26 mouse cellular contexts compared by ENCODE assay signal in genomic region chr2:173106409-173106808, GRCm38 (mm10). TPM values are rescaled to one million over a fixed set of nuclear protein-coding genes. Genes with fewer than 3 reads are reported as not detected.
"Had no signal": no experiment of that assay in that cellular context is flagged by ENCODE, and none has a peak within 500 bp of the region (broad histone marks: within the 10 kb centered on the region; RNA-seq: fewer than 3 reads in every experiment).

No protein-coding gene starts in this region.

- H3K27ac ChIP-seq: layer of hippocampus, adult 2 months; limb, embryonic 10.5 days; limb, embryonic 13.5 days; liver, embryonic 12.5 days; liver, embryonic 15.5 days; lung, embryonic 15.5 days; midbrain, embryonic 10.5 days; midbrain, embryonic 15.5 days; neural tube, embryonic 12.5 days; neural tube, embryonic 15.5 days; stomach, embryonic 15.5 days had no signal

- H3K4me3 ChIP-seq: layer of hippocampus, adult 2 months; limb, embryonic 10.5 days; limb, embryonic 13.5 days; liver, embryonic 12.5 days; liver, embryonic 15.5 days; lung, embryonic 15.5 days; megakaryocyte, embryonic 14.5 days; midbrain, embryonic 10.5 days; midbrain, embryonic 15.5 days; neural tube, embryonic 12.5 days; neural tube, embryonic 15.5 days; stomach, embryonic 15.5 days had no signal

- H3K9ac ChIP-seq: liver, embryonic 12.5 days; liver, embryonic 15.5 days; lung, embryonic 15.5 days; midbrain, embryonic 15.5 days; neural tube, embryonic 12.5 days; neural tube, embryonic 15.5 days; stomach, embryonic 15.5 days had no signal

- H3K9me3 ChIP-seq: limb, embryonic 10.5 days; limb, embryonic 13.5 days; liver, embryonic 12.5 days; liver, embryonic 15.5 days; lung, embryonic 15.5 days; midbrain, embryonic 10.5 days; midbrain, embryonic 15.5 days; neural tube, embryonic 12.5 days; neural tube, embryonic 15.5 days; stomach, embryonic 15.5 days had no signal

- H3K36me3 ChIP-seq: limb, embryonic 10.5 days; limb, embryonic 13.5 days; liver, embryonic 12.5 days; liver, embryonic 15.5 days; lung, embryonic 15.5 days; midbrain, embryonic 10.5 days; midbrain, embryonic 15.5 days; neural tube, embryonic 12.5 days; neural tube, embryonic 15.5 days; stomach, embryonic 15.5 days had no signal

- H3K27me3 ChIP-seq: midbrain, embryonic 15.5 days; stomach, embryonic 15.5 days had no signal

- DNase-seq: kidney, adult 11 months; layer of hippocampus, adult 9-11 months; liver; lung, adult 18-20 months; lung, postnatal 10 days; lung, postnatal 36 days; retina, postnatal 1 day; right cerebral cortex, postnatal 25 days; spleen, adult 18-20 months; thymus, adult 18-20 months; thymus, postnatal 36 days had no signal

- H3K4me1 ChIP-seq: lung, embryonic 15.5 days; midbrain, embryonic 10.5 days; midbrain, embryonic 15.5 days; neural tube, embryonic 12.5 days; neural tube, embryonic 15.5 days; stomach, embryonic 15.5 days had no signal

- H3K4me2 ChIP-seq: limb, embryonic 13.5 days; liver, embryonic 12.5 days; liver, embryonic 15.5 days; lung, embryonic 15.5 days; midbrain, embryonic 15.5 days; neural tube, embryonic 12.5 days; neural tube, embryonic 15.5 days; stomach, embryonic 15.5 days had no signal

RNA-seq across cellular contexts. Expression of gene Ctcfl, which starts 12.9 kb away (rescaled TPM):
- polyA plus RNA-seq: inflammation-experienced regulatory T-cells, adult 6 months; large intestine, adult 2 months; urinary bladder, adult 2 months had no signal

RNA-seq across cellular contexts. Expression of gene Pck1, which starts 46.4 kb away (rescaled TPM):
- polyA plus RNA-seq: inflammation-experienced regulatory T-cells, adult 6 months; limb, embryonic 10.5 days; limb, embryonic 13.5 days; midbrain, embryonic 10.5 days; midbrain, embryonic 15.5 days; neural tube, embryonic 12.5 days; neural tube, embryonic 15.5 days had no signal
